Mouse (Mus musculus): ENCODE results near the gene Apoe.

DNA sequence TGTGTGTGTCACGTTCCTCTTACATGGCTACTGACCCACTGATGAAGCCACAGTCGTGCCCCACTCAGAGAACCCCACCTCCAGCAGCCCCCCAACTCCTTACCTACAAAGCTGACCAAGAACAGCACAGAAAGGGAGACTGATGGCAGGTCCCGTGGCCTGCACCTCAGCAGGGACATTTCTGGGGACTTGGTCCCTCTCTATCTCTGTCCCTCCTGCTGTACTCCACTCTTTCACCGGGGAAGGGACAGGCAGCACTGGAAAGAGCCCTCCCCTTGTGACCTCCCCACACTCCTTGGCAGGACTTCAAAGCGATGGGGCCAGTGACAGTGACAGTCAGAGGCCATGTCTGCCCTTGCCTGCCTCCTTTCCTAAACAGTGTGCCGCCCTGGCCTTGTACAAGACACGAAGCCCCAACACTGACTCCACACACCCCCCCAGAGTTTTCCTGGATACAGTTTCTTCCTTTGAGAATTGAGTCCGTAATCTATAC lies 17.7 kb downstream of the Apoe start, which contains the start of the genes Gm44805 and Apoc4:
- TF ChIP-seq SRF (IDR thresholded peaks at IDR 0.05; ENCODE audit: control insufficient read depth, insufficient read length, low read depth) (no peak), MAX (IDR thresholded peaks at IDR 0.05; ENCODE audit: low read depth) (no peak), USF1 (IDR thresholded peaks at IDR 0.05; ENCODE audit: low read depth) (no peak), POLR2A (IDR thresholded peaks at IDR 0.05; ENCODE audit: insufficient read length, low read depth) (no peak)
